Mouse (Mus musculus): ENCODE measurements around the gene Gzmm.

Gzmm gene

GRCm38 (mm10) chr10:79704065-79704969 lies 15.5 kb downstream of the Gzmm start, which contains the start of gene Bsg:
Gene Bsg (plus strand): TSS chr10:79704491.
- DNase-seq: peak; percentile 99

- DNase-seq: peak; percentile 62
These were observed 16.1 kb downstream of the Gzmm start for GRCm38 (mm10) chr10:79704970-79705360.

GRCm38 (mm10) chr10:79705951-79706350 lies 17.1 kb downstream of the Gzmm start:
- DNase-seq: no peak

- peak; percentile 79 for DNase-seq
These were observed 17.7 kb downstream of the Gzmm start for GRCm38 (mm10) chr10:79706406-79707094.

GRCm38 (mm10) chr10:79707162-79707561 lies 18.3 kb downstream of the Gzmm start:
- DNase-seq: peak; percentile 90

- DNase-seq: peak; percentile 43
These were observed 18.9 kb downstream of the Gzmm start for GRCm38 (mm10) chr10:79707759-79708158.

- DNase-seq: peak; percentile 46
These were observed 19.8 kb downstream of the Gzmm start for GRCm38 (mm10) chr10:79708668-79709067.

- no peak for DNase-seq
These were observed 20.5 kb downstream of the Gzmm start for GRCm38 (mm10) chr10:79709307-79709706.

GRCm38 (mm10) chr10:79712029-79712428 lies 23.2 kb downstream of the Gzmm start:
- DNase-seq: no peak

GRCm38 (mm10) chr10:79712499-79713126 lies 23.8 kb downstream of the Gzmm start:
- peak; percentile 80 for DNase-seq

- no peak for DNase-seq
These were observed 24.3 kb downstream of the Gzmm start for GRCm38 (mm10) chr10:79713163-79713562.

- DNase-seq: peak; percentile 76
These were observed 26.2 kb downstream of the Gzmm start for GRCm38 (mm10) chr10:79714996-79715395.

GRCm38 (mm10) chr10:79716254-79716987 lies 27.6 kb downstream of the Gzmm start, which contains the start of gene Hcn2:
Gene Hcn2 (plus strand): TSS chr10:79716634.
- DNase-seq: peak; percentile 79

- peak; percentile 82 for DNase-seq
These were observed 28.2 kb downstream of the Gzmm start for GRCm38 (mm10) chr10:79716988-79717355.

GRCm38 (mm10) chr10:79717640-79718357 lies 29.0 kb downstream of the Gzmm start:
- DNase-seq: peak; percentile 77

- no peak for DNase-seq
These were observed 32.3 kb downstream of the Gzmm start for GRCm38 (mm10) chr10:79721089-79721488.

- DNase-seq: no peak
These were observed 34.2 kb downstream of the Gzmm start for GRCm38 (mm10) chr10:79723047-79723446.

GRCm38 (mm10) chr10:79723692-79724091 lies 34.9 kb downstream of the Gzmm start:
- no peak for DNase-seq

GRCm38 (mm10) chr10:79726090-79726489 lies 37.3 kb downstream of the Gzmm start:
- DNase-seq: no peak

- no peak for DNase-seq
These were observed 39.8 kb downstream of the Gzmm start for GRCm38 (mm10) chr10:79728323-79729249.

All from cerebellum, adult 11-12 months (tissue).